Mouse (Mus musculus) heart, adult 2 months (tissue): Measurements from ENCODE around the gene Arhgef17.

ENCODE experiments used
- CTCF ChIP-seq: fragments of 200-600 bp; IDR thresholded peaks from 2 replicates; pipeline ENCODE4 v1.8.1; 2022; ENCODE audit warnings: antibody characterized with exemption, mild to moderate bottlenecking, moderate library complexity
- EP300 ChIP-seq: fragments of 200-500 bp; IDR thresholded peaks from 2 replicates; pipeline ENCODE4 v1.6.1; 2011; ENCODE audit warnings: low read depth, low read length, control low read depth; ENCODE audit not compliant: insufficient read depth
- POLR2A ChIP-seq: fragments of 200-500 bp; IDR thresholded peaks from 2 replicates; pipeline ENCODE4 v1.6.1; 2011; ENCODE audit warnings: mild to moderate bottlenecking, low read depth, low read length, control low read depth; ENCODE audit not compliant: insufficient read depth

GRCm38 (mm10) chr7:100866675-100867074 is 65.2 kb downstream of the Arhgef17 start:
- no peak; the same call in 1 of the 2 replicates for TF ChIP-seq CTCF
- TF ChIP-seq POLR2A: no peak
- TF ChIP-seq EP300: no peak
